Mouse (Mus musculus): Measurements from ENCODE around the gene Luc7l3. TPM values are rescaled to one million over a fixed set of nuclear protein-coding genes. Genes with fewer than 3 reads are reported as not detected.

The Luc7l3 gene
- polyA plus RNA-seq, 1 experiment, result 21.3 TPM

DNA sequence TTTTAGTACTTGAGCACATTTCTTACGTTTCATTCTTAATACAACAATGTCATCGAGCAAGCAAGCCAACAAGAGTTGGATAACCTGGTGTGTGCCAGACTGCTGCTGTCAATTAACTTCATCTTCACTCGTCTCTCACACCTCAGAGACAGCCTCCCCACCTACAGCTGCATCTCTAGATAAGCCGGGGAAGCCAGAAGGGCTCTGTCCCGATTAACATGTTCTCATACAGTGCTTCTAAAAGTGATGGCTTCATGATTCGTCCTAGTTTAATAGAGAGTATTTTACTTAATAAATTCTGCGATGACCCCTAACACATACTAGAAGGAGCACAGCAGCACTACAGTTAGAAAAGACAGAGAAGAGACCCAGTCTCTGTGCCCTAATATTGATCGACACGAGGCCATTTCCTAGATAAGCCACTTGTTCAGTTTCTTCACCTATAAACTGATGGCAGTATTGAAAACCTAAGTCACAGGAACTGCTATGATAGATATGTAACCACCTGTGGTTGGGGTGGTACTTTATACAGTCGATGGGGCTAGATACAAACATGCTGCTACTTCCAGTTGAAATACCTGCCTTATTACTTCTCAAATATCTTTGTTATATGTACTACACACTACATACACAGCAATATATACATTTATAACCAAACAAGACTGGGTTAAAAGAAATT lies 31.6 kb downstream of the Luc7l3 start:
- Histone ChIP-seq H3K79me2 (ENCODE audit: control insufficient read depth, insufficient read depth) (peaks cover 6% of the 10 kb centered on the region), H3K79me3 (ENCODE audit: low read depth) (no peaks in the 10 kb centered on the region), H3ac (ENCODE audit: control insufficient read depth, insufficient read length, low read depth) (no peak overlapping the region), H3K4me3 (ENCODE audit: insufficient read depth, poor library complexity, severe bottlenecking) (no peak overlapping the region), H3K36me3 (ENCODE audit: control insufficient read depth, insufficient read depth) (peaks cover 97% of the 10 kb centered on the region), H3K27me3 (ENCODE audit: control insufficient read depth, insufficient read depth, insufficient read length) (no peaks in the 10 kb centered on the region)
- TF ChIP-seq CTCF (IDR thresholded peaks at IDR 0.05; ENCODE audit: control insufficient read depth, insufficient read depth, insufficient read length), result no peak
- TF ChIP-seq USF1 (IDR thresholded peaks at IDR 0.05; ENCODE audit: low read depth), result no peak
- TF ChIP-seq MAX (IDR thresholded peaks at IDR 0.05), result no peak

DNA sequence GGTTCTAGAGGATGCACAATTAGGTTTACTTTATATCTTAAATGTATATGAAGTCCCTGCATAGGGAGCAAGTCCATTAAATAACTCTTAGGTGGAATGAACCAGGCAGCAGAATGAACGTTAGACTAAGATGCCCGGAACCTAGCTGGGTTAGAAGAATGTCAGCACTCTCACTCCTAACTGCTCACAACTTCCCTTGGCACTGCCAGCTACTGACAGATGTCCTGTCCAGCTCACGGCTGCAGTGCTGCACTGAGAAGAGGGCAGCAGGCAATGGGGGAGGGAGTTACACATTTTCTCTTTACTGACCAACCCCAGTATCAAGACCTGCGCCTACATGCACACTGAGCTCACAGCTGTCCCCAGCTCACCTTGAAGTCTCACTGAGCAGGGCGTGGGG lies 34.7 kb downstream of the Luc7l3 start:
- Histone ChIP-seq H3K79me2 (ENCODE audit: control insufficient read depth, insufficient read depth) (no peaks in the 10 kb centered on the region), H3K4me3 (ENCODE audit: insufficient read depth, poor library complexity, severe bottlenecking) (no peak overlapping the region), H3K27me3 (ENCODE audit: control insufficient read depth, insufficient read depth, insufficient read length) (no peaks in the 10 kb centered on the region), H3ac (ENCODE audit: control insufficient read depth, insufficient read length, low read depth) (no peak overlapping the region), H3K79me3 (ENCODE audit: low read depth) (no peaks in the 10 kb centered on the region), H3K36me3 (ENCODE audit: control insufficient read depth, insufficient read depth) (peaks cover 82% of the 10 kb centered on the region)
- no peak for TF ChIP-seq MAX (IDR thresholded peaks at IDR 0.05)
- no peak for TF ChIP-seq CEBPB (IDR thresholded peaks at IDR 0.05; ENCODE audit: low read depth)

DNA sequence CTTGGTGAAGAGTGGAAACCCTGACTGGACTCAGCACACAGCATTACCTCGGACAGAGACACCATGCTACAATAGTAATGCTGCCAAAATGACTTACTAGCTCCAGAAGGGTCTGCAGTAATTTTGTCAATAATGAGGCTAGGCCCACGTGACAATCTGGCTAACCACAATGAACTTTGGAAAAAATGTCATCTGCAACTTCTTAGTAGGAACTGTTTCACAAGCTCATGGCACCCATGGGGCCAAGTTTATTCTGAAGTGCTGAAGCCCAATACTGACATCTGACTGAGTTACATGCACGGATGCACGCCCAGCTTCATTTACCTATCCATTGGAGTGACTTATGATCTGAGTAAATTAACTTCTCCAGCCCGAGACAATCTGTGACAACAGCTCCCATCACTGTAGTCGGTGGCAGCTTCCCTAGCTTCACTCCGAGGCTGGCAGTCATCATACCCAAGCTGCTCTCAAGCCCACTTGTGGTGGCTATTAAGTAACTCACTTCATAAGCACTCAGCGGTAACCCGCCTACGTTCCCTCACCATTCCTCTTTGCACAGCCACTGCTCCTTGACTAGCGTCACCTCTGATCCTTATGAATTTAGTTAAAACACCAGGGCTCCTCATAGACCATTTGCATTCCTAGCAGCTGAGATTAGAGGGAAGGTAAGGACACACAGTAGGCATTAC lies 35.8 kb downstream of the Luc7l3 start:
- H3ac ChIP-seq (ENCODE audit: control insufficient read depth, insufficient read length, low read depth), result no peak overlapping the region
- H3K27me3 ChIP-seq (ENCODE audit: control insufficient read depth, insufficient read depth, insufficient read length), result no peaks in the 10 kb centered on the region
- TF ChIP-seq USF1 (IDR thresholded peaks at IDR 0.05; ENCODE audit: low read depth) (no peak), CEBPB (IDR thresholded peaks at IDR 0.05; ENCODE audit: low read depth) (no peak), MAX (IDR thresholded peaks at IDR 0.05) (no peak), MYOG (IDR thresholded peaks at IDR 0.05; ENCODE audit: control insufficient read depth, extremely low read depth, insufficient read length) (no peak), CTCF (IDR thresholded peaks at IDR 0.05; ENCODE audit: control insufficient read depth, insufficient read depth, insufficient read length) (no peak), MYOD1 (IDR thresholded peaks at IDR 0.05; ENCODE audit: control insufficient read depth, insufficient read length, low read depth) (no peak), FOSL1 (IDR thresholded peaks at IDR 0.05; ENCODE audit: insufficient read depth, low read length, poor library complexity, severe bottlenecking) (no peak)
- H3K4me3 ChIP-seq (ENCODE audit: insufficient read depth, poor library complexity, severe bottlenecking), result no peak overlapping the region
- H3K79me3 ChIP-seq (ENCODE audit: low read depth), result no peaks in the 10 kb centered on the region
- H3K36me3 ChIP-seq (ENCODE audit: control insufficient read depth, insufficient read depth), result peaks cover 79% of the 10 kb centered on the region
- no peaks in the 10 kb centered on the region for H3K79me2 ChIP-seq (ENCODE audit: control insufficient read depth, insufficient read depth)

DNA sequence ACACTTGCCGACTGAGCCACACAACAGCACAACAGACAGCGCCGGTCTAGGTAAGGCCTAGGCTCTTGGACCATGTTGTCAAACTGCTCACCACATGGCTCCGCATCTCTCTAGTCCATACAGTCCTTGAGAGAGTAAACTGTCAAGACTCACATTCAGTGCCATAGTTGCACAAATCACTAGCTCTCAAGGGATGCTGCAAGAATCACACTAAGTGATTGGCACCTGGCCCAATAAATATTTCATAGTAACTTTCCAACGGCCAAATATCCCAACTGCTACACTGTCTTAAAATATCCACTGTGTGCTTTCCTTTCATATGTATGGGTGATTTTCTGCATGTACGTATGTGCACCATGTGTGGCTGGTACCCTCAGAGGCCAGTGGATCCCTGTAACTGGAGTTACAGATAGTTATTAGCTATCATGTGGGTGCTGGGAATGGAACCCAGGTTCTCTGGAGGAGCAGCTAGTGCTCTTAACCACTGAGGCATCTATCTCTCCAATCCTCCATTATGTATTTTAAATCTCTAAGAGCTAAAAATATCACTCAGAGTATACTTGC lies 38.2 kb downstream of the Luc7l3 start:
- TF ChIP-seq MAX (IDR thresholded peaks at IDR 0.05) (no peak), FOSL1 (IDR thresholded peaks at IDR 0.05; ENCODE audit: insufficient read depth, low read length, poor library complexity, severe bottlenecking) (no peak), MYOG (IDR thresholded peaks at IDR 0.05; ENCODE audit: control insufficient read depth, extremely low read depth, insufficient read length) (no peak)
- peaks cover 55% of the 10 kb centered on the region for H3K36me3 ChIP-seq (ENCODE audit: control insufficient read depth, insufficient read depth)

DNA sequence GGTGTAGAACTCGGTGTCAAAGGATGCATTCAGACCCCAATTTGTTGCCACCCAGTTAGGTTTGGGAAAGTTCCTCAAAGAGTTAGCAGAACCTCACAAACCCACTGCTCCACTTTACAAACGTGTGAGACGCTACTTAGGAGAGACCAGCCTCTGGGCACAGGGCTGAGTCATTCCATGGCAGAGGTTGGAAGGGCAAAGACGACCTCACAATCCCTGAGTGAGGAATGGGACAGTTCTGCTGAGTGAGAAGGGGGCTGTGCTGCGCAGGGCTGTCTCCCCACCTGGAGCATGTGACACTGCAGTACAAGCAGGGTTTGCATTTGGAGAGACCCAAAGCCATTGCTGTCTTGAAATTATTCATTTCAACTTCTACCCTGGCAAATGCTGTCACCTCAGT lies 39.5 kb downstream of the Luc7l3 start:
- TF ChIP-seq CTCF (IDR thresholded peaks at IDR 0.05; ENCODE audit: control insufficient read depth, insufficient read depth, insufficient read length) (no peak), MYOD1 (IDR thresholded peaks at IDR 0.05; ENCODE audit: control insufficient read depth, insufficient read length, low read depth) (no peak), CEBPB (IDR thresholded peaks at IDR 0.05; ENCODE audit: low read depth) (no peak), MYOG (IDR thresholded peaks at IDR 0.05; ENCODE audit: control insufficient read depth, extremely low read depth, insufficient read length) (no peak), FOSL1 (IDR thresholded peaks at IDR 0.05; ENCODE audit: insufficient read depth, low read length, poor library complexity, severe bottlenecking) (no peak), USF1 (IDR thresholded peaks at IDR 0.05; ENCODE audit: low read depth) (no peak), MAX (IDR thresholded peaks at IDR 0.05) (no peak)
- no peak overlapping the region for H3K4me3 ChIP-seq (ENCODE audit: insufficient read depth, poor library complexity, severe bottlenecking)
- H3K79me3 ChIP-seq (ENCODE audit: low read depth), result no peaks in the 10 kb centered on the region
- H3K79me2 ChIP-seq (ENCODE audit: control insufficient read depth, insufficient read depth), result no peaks in the 10 kb centered on the region
- no peaks in the 10 kb centered on the region for H3K27me3 ChIP-seq (ENCODE audit: control insufficient read depth, insufficient read depth, insufficient read length)
- H3ac ChIP-seq (ENCODE audit: control insufficient read depth, insufficient read length, low read depth), result no peak overlapping the region
- H3K36me3 ChIP-seq (ENCODE audit: control insufficient read depth, insufficient read depth), result peaks cover 42% of the 10 kb centered on the region

More for the DNA sequence above, 38.2 kb downstream of the Luc7l3 start:
- Histone ChIP-seq H3ac (ENCODE audit: control insufficient read depth, insufficient read length, low read depth) (no peak overlapping the region), H3K79me3 (ENCODE audit: low read depth) (no peaks in the 10 kb centered on the region), H3K27me3 (ENCODE audit: control insufficient read depth, insufficient read depth, insufficient read length) (no peaks in the 10 kb centered on the region), H3K79me2 (ENCODE audit: control insufficient read depth, insufficient read depth) (no peaks in the 10 kb centered on the region), H3K4me3 (ENCODE audit: insufficient read depth, poor library complexity, severe bottlenecking) (no peak overlapping the region)
